Mouse (Mus musculus): ENCODE data around the gene Col25a1.

Gene Col25a1

DNA sequence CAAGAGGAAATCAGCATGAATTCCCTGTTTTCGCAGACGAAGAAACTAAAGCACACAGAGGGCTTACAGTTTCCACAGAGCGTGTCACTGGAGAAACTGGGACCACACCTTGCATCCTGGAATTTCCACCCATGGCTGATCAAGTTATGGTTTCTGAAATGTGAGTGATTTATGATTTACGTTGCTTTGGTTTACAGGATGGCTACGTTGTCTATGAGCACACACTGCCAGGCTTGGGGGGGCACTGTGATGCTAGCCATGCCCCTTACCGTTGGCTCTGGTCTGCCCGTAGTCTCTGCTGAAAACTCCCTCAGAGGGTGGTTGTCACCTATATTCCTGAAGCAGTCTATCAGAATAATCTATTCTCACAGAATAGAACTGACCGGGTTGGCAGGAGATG, at the start of gene Col25a1:
Gene Col25a1, plus strand, starts transcription at position 301 of the 400 bp plus-strand sequence.
- no peak for DNase-seq (ENCODE audit: low spot score)

DNA sequence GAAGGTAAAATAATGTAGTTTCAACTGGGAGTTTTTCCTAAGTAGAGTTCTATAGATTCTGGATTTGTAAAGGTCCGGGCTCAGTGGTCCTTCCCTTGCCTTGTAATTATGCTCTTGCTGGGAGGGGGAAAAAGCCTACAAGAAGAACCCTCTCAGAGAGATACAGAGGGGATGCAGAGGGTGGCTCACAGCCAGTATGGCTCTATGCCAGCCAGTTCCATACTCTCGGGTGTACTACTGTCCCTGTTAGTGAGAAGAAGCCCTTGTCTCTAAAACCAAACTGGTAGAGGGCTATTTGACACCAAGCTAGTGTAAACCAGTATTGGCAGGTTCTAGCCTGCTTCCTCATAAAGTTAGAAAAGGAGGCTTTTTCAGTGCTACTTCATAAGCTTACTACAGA, 48.0 kb upstream of the Col25a1 start:
- no peak for DNase-seq (ENCODE audit: low spot score)

DNA sequence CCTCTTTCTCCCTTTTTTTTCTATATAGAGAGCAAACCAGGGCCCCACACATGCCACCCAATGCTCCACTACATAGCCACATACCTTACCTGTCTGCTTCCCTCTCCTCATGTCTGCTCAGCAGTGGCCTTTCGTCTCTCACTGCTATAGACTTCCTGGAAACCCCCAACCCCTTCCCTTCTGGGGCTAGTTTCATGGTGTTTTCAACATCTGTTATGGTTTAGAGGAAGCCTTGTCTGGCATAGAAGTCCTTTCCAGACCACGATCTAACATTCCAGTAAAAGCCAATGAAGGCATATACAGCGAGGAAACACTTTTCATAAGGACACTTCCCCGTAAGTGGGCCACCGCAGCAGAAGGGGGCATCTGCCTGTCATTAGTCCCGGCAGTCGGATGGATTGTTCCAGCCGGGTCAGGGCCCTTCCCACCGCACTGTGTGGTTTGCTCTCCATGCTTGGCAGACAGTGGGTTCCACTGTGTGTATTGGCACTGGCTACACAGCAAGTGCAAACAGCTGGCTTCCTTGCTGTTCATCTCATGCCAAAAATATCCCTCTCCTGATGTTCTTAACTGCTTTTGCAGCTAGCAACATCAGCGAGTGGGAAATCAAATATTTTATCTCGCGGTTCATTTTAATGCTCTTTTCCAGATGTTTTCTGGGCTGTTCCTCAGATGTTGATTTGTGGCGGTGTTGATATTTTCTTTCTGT, 44.8 kb upstream of the Col25a1 start:
- DNase-seq (ENCODE audit: low spot score): peak; percentile 5

DNA sequence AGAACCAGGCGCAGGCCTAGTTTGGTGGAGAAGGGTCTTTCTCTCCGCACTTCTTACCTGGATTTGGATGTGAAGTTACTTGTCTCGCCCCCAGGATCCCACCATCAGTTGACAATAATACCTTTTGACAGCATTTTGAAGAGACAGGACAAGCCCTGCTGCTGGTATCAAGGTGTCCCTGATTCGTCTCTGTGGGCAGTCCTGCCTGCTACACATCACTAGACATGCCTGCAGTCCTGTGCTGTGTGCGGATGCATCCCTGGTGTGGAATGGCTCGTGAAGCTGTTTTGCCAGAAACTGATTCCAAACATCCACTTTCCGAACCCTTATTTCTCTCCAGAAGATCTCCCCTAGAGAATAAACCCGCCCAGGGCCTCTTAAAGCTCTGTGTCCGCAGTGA, 43.8 kb upstream of the Col25a1 start:
- no peak for DNase-seq (ENCODE audit: low spot score)

DNA sequence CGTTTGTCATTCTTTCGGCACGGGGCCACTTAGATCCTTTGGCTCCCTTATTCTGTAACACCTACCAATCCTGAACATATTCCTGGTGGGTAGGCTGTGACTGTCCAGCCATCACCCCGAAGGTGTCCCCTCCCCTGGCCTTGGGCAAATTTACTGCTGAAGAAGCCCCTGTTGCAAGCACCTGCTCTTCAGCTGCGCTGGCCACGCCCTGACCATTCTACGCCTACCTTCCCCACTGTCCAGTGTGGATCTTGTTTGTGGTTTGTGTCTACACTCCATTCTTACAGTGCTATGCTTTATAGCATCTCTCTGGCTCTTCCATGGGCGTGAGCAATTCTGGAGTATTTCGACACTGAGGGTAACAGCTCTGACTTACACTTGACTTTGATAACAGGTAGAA, 42.6 kb upstream of the Col25a1 start:
- DNase-seq (ENCODE audit: low spot score): no peak

DNA sequence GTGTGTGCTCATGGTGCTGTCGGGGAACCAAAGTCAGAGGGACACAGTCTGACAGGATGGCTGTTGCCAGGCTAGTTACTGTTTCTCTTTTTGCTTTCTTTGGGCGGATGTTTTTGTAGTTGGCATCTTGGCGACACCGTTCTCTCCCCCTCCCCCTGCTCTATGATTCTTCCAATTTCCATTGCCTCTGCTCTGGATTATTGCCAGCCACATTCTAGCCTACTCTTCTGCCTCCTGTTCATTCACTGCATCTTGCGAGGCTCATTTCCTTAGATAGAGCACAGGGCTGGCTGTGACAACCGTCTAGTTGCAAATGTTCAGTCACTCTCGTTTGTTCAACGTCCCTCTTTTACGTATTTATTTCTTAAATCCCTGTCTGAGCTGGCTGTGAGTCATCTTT, 40.8 kb upstream of the Col25a1 start:
- DNase-seq (ENCODE audit: low spot score): no peak

DNA sequence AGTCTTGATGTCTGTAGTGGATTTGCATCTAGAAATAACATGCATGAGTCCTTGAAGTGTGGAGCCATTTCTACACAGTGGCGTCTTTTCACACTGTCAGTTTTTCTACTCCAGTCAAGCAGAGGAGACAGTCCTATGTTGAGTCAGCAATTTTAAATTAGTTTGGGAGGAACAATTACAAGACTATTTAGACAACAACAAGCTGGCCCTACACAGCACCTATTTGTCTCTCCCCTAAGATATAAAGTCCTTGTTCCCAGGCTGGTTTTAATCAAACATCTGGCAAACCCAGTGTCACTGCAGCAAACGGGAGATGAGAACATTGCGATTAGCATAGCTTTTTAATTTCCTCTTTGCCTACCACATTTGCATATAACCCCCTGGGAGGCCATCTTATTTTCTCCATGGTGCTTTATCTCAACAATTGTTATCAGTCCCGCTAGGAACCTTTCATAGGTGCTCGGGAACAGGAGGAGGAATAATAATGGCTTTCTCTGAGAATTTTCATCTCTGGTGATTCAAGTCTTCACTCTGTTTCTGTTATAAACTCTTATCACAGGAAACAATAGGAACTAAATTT, 37.1 kb upstream of the Col25a1 start:
- DNase-seq (ENCODE audit: low spot score): no peak

DNA sequence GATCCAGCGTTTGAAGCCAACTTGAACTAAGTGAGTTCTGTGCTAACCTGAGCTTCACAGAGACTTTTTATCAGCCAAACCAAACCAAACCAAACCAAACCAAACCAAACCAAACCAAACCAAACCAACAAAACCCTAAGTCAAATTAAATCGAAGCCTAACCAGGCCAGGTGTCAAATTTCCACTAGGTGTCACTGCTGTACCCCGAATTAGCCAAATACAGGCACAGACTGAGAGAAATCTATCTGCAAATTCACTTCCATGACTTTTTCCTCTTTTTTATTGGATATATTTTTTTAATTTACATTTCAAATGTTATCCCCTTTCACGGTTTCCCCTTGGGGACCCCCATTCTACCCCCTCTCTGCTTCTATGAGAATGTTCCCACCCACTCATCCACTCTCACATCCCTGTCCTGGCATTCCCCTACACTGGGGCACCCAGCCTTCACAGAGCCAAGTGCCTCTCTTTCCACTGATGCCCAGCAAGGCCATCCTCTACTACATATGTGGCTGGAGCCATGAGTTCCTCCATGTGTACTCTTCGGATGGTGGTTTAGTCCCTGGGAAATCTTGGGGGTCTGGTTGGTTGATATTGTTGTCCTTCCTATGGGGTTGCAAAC, 36.0 kb upstream of the Col25a1 start:
- DNase-seq (ENCODE audit: low spot score): peak; percentile 32

DNA sequence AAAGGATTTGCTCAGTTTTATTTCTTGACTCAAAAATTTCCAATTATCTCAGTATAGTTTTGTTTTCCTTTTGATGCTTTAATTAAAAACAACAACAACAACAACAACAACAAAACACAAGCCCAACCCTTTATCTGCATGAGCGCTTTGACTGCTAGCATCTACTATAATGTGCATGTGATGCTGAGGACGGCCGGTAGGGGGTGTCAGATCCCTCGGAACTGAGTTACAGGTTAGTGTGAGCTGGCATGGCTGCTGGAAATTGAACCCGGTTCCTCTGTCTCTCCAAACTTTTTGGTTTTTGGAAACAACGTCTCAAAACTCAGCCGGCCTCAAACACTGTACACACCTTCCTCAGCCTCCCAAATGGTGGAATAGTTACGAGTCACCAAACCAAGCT, 27.8 kb upstream of the Col25a1 start:
- no peak for DNase-seq (ENCODE audit: low spot score)

DNA sequence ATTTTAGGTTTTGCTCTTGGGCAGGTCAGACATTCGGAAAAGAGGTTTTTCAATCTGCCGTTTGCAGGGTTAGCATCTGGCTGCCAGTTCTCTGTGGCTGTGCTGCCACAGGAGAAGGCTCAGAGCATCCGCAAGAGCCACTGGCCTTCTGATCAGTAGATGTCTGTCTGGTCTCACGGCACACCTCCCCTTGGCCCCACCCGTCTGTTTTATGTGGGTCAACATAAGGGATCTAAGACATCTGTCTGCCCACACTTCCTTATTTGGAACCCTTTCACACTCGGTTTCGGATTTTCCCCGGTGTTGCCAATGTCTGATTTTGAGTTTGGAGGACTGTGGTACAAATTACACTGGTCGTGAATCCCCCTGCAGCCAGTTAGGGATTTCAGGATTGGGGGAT, 26.8 kb upstream of the Col25a1 start:
- DNase-seq (ENCODE audit: low spot score): no peak

DNA sequence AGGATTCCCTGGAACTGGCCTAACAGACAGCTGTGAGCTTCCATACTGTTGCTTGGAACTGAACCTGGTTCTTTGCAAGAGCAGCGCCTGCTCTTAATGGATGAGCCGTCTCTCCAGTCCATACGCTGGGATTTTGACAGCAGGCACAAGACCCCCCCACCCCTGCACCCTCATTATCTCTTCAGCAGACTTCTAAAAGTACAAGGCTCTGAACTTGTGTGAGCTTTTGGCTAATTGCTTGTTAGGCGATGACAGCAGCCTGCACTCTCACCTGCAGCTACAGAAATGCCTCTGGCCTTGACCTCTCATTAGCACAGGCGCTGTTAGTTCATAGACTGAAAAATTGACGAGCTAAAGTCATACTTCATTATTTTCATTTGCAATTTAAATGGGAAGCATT, 14.4 kb upstream of the Col25a1 start:
- no peak for DNase-seq (ENCODE audit: low spot score)

DNA sequence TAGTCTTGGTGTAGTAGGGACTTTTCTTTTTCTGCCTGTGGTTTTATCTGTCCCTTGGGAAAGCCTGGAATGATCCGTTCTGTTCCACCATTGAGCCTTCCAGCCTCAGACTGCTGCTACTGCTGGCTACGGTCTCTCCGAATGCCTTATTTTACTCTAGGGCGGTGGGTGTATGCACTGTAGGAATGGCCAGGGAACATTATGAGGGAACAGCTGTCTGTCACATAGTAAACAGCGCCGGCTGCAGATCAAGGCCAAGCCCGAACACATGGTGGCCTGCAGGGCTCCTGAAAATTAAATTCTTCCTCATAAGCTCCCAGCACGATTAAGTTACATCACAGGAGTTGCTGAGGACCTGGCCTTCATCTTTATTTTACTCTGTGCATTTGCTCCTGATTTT, 3.5 kb upstream of the Col25a1 start:
- no peak for DNase-seq (ENCODE audit: low spot score)

DNA sequence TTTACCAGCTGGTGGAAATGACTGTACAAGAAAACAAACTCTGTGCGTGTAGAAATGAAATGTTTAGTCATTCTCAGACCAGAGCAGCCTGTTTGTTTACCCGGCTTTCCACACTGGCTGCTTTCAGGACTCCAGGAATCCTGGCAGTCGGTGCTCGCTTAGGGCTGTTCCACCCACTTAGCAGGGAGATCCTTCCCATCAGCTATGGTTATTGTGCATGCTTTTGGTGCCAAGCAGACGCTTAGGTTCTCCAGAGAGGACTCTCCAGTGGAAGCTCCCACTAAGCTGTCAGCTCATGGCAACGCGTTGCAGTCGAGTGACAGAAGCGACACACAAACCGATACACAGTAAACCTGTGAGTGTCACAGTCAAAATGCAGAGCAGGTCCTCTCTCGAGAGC, 2.7 kb upstream of the Col25a1 start:
- no peak for DNase-seq (ENCODE audit: low spot score)

DNA sequence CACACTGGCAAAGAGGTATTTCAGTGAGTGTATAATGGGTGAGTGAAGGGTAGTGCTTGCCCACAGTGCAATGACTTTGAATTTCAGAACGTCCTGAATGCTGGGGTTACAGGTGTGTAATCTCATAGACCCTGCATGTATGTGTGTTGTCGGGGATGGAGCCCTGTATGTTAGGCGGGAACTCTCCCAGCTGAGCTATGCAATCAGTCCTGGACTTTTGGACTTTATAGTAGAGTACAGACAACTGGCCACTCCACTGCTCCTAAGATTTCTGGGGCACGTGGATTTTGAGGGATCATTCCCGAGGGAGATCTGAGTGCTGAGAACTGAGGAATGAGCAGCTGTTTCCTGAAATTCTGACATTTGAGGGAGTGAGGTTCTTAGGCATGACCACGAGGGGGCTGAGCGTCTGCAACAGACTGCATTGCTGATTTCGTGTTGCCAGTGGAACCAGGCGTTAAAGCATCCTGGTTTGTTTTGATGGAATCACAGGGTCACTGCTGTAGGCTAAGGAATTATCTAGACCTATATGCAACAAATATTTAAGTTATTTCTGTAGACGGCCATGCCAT, 1.6 kb upstream of the Col25a1 start:
- DNase-seq (ENCODE audit: low spot score): no peak

DNA sequence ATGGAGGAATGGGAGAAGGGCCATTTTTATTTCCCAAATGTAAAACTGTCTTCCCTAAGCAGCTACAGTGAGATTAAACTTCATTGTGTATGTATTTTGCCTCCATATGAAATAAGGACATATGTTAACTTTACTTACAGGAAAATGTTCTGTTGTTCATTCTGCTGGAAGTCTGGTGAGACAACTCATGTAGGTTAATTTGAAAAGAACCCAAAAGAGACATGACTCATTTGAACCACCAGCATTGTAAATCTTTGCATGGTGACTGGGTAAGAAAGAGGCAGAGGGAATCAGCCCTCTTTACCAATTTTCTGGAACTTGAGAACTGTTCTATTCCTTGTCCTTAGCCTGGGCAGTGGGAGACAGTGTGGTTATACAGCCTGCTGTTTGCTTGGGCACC, 5.9 kb downstream of the Col25a1 start:
- no peak for DNase-seq (ENCODE audit: low spot score)

DNA sequence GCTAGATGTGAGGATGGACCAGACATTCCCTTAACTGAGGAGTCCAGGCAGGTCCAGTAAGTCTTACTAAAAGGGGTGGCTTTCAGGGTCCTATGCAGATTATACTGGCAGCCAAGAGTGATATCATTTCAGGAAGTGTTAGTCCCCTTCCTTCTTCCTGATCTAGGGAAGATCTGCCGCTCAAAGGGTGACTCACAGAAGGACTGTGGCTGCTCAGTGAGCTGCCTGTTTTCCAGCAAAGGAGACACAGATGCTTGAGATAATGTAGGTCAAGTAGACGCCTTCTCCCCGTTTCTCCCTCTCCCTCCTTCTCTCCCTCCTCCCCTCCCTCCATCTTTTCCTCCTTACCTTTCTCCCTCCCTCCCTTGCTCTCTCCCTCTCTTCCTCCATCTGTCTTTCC, 6.3 kb downstream of the Col25a1 start:
- DNase-seq (ENCODE audit: low spot score): no peak

DNA sequence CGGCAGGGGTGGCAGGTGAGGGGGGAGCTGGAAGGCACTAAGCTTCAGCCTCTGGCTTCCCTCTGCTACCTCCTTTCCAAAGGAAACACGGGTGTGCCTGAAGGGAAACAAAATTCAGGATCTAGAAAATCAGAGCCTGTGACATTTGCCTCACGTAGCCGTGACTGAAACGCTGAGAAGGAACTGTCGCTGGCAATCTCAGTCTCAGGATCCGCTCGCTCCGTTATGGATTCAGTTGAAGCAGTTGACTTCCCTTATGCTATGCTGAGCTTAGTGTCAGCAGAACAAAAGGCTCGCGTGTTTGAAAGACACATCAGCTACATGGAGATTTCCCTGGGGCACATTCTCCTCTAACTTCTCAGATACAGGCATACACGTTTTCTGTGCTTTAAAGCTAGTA, 14.6 kb downstream of the Col25a1 start:
- no peak for DNase-seq (ENCODE audit: low spot score)

DNA sequence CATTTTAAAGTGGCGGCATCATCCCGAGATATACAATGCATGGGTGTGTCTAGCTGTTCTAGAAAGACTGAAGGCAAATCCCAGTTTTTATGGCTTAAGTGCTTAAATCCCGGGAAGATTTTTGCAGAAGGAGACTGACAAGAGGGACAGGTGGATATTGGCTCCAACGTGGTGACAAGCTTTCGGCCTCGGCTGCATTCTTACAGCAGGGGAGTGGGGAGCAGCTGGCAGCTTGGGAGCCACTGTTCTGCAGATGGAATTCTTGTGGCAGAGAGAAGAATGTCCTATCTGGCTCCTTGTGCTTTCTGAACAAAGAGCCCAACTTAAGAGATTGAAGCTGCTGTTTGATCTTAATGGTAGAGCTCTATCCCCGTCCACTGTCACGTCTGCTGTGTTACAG, 16.5 kb downstream of the Col25a1 start:
- no peak for DNase-seq (ENCODE audit: low spot score)

DNA sequence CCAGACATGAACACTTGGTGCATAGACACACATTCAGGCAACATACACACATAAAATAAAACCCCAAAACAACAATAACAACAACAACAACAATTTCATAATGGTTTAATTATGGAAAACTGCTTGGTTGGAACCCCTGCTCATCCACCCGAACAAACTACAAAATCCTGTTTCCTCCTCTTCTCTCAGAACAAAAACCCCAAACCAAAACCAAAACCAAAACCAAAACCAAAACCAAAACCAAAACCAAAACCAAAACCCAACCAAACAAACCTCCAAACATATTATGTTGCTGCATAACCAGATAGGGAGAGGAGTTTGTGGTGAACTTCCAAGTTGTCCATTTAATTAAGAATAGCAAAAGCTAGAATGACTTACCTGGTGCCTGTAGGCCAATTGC, 17.9 kb downstream of the Col25a1 start:
- no peak for DNase-seq (ENCODE audit: low spot score)

DNA sequence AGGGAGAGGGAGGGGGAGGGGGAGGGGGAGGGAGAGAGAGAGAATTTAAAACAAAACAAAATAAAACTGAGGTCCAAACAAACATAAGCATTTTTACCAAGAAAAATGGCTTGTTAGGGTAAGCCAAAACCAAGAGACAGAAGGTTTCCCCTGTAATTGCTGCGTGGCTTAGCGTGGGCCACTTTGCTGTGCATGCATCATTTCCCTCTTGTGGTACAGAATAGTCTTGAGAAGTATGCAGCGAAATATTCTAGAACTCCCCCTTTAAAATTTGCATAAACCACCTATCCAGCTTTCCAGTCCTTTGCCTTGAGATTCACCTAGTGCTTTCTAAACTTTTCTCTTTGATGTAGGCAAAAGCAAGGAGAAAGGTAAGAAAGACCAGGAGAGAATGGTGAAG, 21.8 kb downstream of the Col25a1 start:
- no peak for DNase-seq (ENCODE audit: low spot score)

DNA sequence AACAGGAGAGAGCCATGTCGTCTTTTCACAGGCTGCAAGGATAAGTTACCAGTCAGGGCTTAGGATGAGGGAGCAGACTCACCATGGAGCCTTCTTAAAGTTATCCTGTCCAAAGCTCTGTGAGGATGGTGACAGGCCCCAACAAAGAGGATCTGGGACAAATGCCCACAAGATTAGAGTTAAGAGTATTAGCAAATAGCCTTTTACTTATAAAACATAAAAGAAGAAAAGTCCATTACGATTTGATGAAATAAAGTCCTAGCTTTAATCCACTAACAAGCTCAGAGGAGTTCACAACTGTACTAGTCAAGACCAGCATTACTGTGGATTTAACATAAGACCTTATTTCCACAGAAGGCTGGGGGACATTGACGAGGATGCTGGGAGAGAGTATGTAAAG, 26.2 kb downstream of the Col25a1 start:
- DNase-seq (ENCODE audit: low spot score): no peak

DNA sequence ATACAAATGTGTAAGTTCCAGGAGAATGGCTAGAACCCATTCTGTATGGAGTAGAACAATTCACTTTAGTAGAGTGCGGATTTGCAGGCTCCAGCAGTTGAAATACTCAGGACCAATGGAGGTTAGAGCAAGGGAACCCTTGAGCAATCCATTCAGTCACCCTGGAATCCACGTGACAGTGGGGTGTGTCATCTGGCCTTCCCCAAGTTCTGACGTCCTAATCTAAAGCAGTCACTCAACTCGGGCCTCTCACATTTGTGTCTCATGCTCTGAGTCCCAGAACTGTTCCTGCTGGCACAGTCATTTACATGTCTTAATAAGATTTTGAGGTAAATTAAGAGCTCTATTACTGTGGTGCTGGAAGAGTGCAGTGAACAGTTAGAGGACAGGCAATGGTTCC, 28.6 kb downstream of the Col25a1 start:
- no peak for DNase-seq (ENCODE audit: low spot score)

DNA sequence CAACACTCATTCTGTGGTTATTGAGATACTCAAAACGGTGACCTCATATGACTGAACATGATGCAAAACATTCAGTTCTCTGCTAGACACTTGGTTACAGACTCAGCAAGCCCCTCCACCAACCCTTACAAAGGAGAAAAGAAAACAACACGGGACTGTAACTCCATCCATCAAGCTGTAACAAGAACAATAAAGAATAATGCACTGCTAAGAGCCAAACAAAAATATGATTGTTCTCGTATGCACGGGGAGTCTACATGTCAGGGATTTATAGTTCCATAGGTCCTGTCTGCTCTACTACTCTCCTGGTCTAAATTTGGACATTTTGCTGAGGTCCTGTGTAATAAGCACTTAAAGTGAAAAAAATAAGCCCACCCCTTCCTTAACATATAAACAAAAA, 29.6 kb downstream of the Col25a1 start:
- no peak for DNase-seq (ENCODE audit: low spot score)

Measured in ovary, postnatal 14 days (tissue).